Mouse (Mus musculus): ENCODE measurements around the gene Serpine3. TPM values are rescaled to one million over a fixed set of nuclear protein-coding genes. Genes with fewer than 3 reads are reported as not detected.

The Serpine3 gene
- polyA plus RNA-seq, 1 experiment: not detected

DNA sequence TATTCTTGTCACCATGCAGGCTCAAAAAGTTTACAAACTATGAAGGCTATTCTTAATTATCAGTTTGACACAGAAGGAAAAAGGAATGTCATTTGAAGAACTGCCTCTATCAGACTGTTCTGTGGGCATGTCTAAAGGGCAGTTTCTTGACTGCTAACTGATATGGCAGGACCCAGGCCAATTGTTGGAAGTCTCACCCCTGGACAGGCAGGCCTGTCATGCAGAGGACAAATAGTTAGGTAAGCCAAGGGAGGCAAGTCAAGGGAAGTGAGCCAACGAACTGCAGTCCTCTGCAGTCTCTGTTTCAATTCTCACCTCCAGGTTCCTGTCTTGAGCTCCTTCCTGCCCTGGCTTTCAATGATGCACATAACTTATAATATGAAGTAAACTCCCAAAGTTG is 68.4 kb downstream of the Serpine3 start:
- no peak overlapping the region for H3K4me3 ChIP-seq (replicated peaks)
- peaks cover 11% of the 10 kb centered on the region for H3K4me1 ChIP-seq
- no peak for TF ChIP-seq GATA1 (IDR thresholded peaks at IDR 0.05; ENCODE audit: borderline replicate concordance, low read length)
- TF ChIP-seq FLI1 (IDR thresholded peaks at IDR 0.05; ENCODE audit: low read length): no peak
- no peaks in the 10 kb centered on the region for H3K9me3 ChIP-seq
- H3K27me3 ChIP-seq (replicated peaks): no peaks in the 10 kb centered on the region
- peaks cover 75% of the 10 kb centered on the region for H3K36me3 ChIP-seq (replicated peaks; ENCODE audit: low read length)

DNA sequence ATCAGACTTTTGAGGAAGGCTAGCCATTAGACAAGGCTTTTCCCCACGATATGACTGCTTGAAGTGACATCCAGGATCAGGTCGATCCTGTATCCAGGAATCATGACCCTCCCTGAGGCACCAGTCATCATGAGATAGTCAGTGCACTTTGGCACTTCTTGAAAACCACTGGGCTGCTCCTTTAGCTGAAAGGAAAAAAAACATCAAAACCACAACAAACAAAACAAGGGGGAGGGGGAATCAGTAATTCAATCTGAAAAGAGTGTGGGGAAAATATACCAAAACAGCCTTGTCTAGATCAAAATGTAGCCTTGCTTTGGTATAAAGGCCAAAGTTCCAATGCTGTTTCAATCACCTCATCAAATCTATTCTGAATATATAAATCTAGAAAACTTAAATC is 70.2 kb downstream of the Serpine3 start:
- peaks cover 77% of the 10 kb centered on the region for H3K36me3 ChIP-seq (replicated peaks; ENCODE audit: low read length)
- H3K9me3 ChIP-seq: no peaks in the 10 kb centered on the region
- peaks cover 20% of the 10 kb centered on the region for H3K4me1 ChIP-seq
- TF ChIP-seq FLI1 (IDR thresholded peaks at IDR 0.05; ENCODE audit: low read length) (no peak), GATA1 (IDR thresholded peaks at IDR 0.05; ENCODE audit: borderline replicate concordance, low read length) (no peak)
- H3K4me3 ChIP-seq (replicated peaks): no peak overlapping the region
- H3K27me3 ChIP-seq (replicated peaks): no peaks in the 10 kb centered on the region

DNA sequence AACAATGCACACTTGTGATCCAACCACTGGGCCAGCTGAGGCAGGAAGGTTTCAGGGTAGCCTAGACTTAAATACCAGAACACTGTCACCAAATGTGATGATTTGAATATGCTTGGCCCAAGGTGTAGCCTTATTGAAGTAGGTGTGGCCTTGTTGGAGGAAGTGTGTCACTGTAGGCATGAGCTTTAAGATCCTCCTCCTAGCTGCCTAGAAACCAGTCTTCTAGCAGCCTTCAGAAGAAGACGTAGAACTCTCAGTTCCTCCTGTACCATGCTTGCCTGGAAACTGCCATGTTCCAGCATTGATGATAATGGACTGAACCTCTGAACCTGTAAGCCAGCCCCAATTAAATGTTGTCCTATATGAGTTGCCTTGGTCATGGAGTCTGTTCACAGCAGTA is 72.2 kb downstream of the Serpine3 start:
- H3K4me1 ChIP-seq: peaks cover 30% of the 10 kb centered on the region
- peaks cover 78% of the 10 kb centered on the region for H3K36me3 ChIP-seq (replicated peaks; ENCODE audit: low read length)
- TF ChIP-seq GATA1 (IDR thresholded peaks at IDR 0.05; ENCODE audit: borderline replicate concordance, low read length): no peak
- no peak for TF ChIP-seq FLI1 (IDR thresholded peaks at IDR 0.05; ENCODE audit: low read length)
- no peaks in the 10 kb centered on the region for H3K27me3 ChIP-seq (replicated peaks)
- H3K9me3 ChIP-seq: no peaks in the 10 kb centered on the region
- H3K4me3 ChIP-seq (replicated peaks): no peak overlapping the region

Other genes with a start within 250 kb of the Serpine3 start
- gene Gucy1b2, start 207.4 kb upstream of the Serpine3 start, polyA plus RNA-seq (2012; ENCODE audit: insufficient read depth, low replicate concordance): not detected in 2 replicates
- gene Fam124a, start 107.9 kb upstream of the Serpine3 start, polyA plus RNA-seq (2012; ENCODE audit: insufficient read depth, low replicate concordance): 0.92 TPM in 1 of 2 replicates, not detected in the other
- gene Gm4131, start 96.7 kb upstream of the Serpine3 start, polyA plus RNA-seq (2012; ENCODE audit: insufficient read depth, low replicate concordance): not detected in 2 replicates
- 3.7 and 19.1 TPM in 2 replicates for gene Ints6, start 97.5 kb downstream of the Serpine3 start, polyA plus RNA-seq (2012; ENCODE audit: insufficient read depth, low replicate concordance)
- 0.49 and 0.56 TPM in 2 replicates for gene Wdfy2, start 174.0 kb downstream of the Serpine3 start, polyA plus RNA-seq (2012; ENCODE audit: insufficient read depth, low replicate concordance)

Measured in megakaryocyte, embryonic 14.5 days (primary cell).